Mouse (Mus musculus) myocyte (in vitro differentiated cells): Measurements from ENCODE around the gene 4933434E20Rik. TPM values are rescaled to one million over a fixed set of nuclear protein-coding genes. Genes with fewer than 3 reads are reported as not detected.
A peak's percentile ranks its signal among the peaks of the same experiment; 100 is the strongest.

Source experiments
- H3K27me3 ChIP-seq: one replicate; pipeline ENCODE4 v1.6.1; 2011; ENCODE audit not compliant: control insufficient read depth, insufficient read depth, insufficient read length
- H3K36me3 ChIP-seq: one replicate; pipeline ENCODE4 v1.6.1; 2011; ENCODE audit not compliant: control insufficient read depth, insufficient read depth
- H3K4me2 ChIP-seq: one replicate; pipeline ENCODE4 v1.6.1; 2011; ENCODE audit warnings: low read depth, control low read depth
- H3K4me3 ChIP-seq: one replicate; pipeline ENCODE4 v1.5.1; 2011; ENCODE audit warnings: mild to moderate bottlenecking, control low read depth, moderate library complexity
- H3K79me2 ChIP-seq: one replicate; pipeline ENCODE4 v1.6.1; 2011; ENCODE audit not compliant: control insufficient read depth, insufficient read depth
- H3ac ChIP-seq: one replicate; pipeline ENCODE4 v1.6.1; 2011; ENCODE audit not compliant: control insufficient read depth, insufficient read length
- CEBPB ChIP-seq: IDR thresholded peaks from 2 replicates; pipeline ENCODE4 v1.6.1; 2011; ENCODE audit warnings: mild to moderate bottlenecking, moderate library complexity; ENCODE audit not compliant: poor library complexity, insufficient read depth, severe bottlenecking
- E2F4 ChIP-seq: IDR thresholded peaks from one replicate; pipeline ENCODE4 v1.6.1; 2011; ENCODE audit warnings: mild to moderate bottlenecking, control low read depth, moderate library complexity; ENCODE audit not compliant: insufficient read depth
- MAX ChIP-seq: IDR thresholded peaks from one replicate; pipeline ENCODE4 v1.6.1; 2011; ENCODE audit warnings: low read depth, mild to moderate bottlenecking, control low read depth
- MYOD1 ChIP-seq, 3 experiments: IDR thresholded peaks; one replicate each; pipeline ENCODE4 v1.6.1; 2011; ENCODE audit warnings: control low read depth in 2 of 3, low read depth in 2 of 3, mild to moderate bottlenecking in 2 of 3, moderate library complexity in 1 of 3; ENCODE audit not compliant: insufficient read length in 2 of 3, control insufficient read depth in 1 of 3
- MYOG ChIP-seq, 3 experiments: IDR thresholded peaks; one replicate each; pipeline ENCODE4 v1.6.1; 2011; ENCODE audit warnings: control low read depth in 2 of 3, low read depth in 2 of 3, mild to moderate bottlenecking in 2 of 3; ENCODE audit not compliant: insufficient read length in 2 of 3, control insufficient read depth in 1 of 3, insufficient read depth in 1 of 3
- POLR2A ChIP-seq: IDR thresholded peaks from one replicate; pipeline ENCODE4 v1.6.1; 2011; ENCODE audit warnings: low read depth, mild to moderate bottlenecking, control low read depth, moderate library complexity; ENCODE audit not compliant: insufficient read length
- POLR2AphosphoS2 ChIP-seq: IDR thresholded peaks from one replicate; pipeline ENCODE4 v1.6.1; 2011; ENCODE audit warnings: low read depth, control low read depth; ENCODE audit not compliant: insufficient read length
- REST ChIP-seq: IDR thresholded peaks from one replicate; pipeline ENCODE4 v1.6.1; 2011; ENCODE audit warnings: mild to moderate bottlenecking, control low read depth, moderate library complexity; ENCODE audit not compliant: insufficient read depth, insufficient read length
- SRF ChIP-seq: IDR thresholded peaks from one replicate; pipeline ENCODE4 v1.6.1; 2011; ENCODE audit warnings: low read depth; ENCODE audit not compliant: control insufficient read depth, insufficient read length
- TCF12 ChIP-seq: IDR thresholded peaks from one replicate; pipeline ENCODE4 v1.6.1; 2011; ENCODE audit warnings: mild to moderate bottlenecking, control low read depth; ENCODE audit not compliant: poor library complexity, insufficient read depth, severe bottlenecking
- TCF3 ChIP-seq: IDR thresholded peaks from one replicate; pipeline ENCODE4 v1.6.1; 2011; ENCODE audit warnings: low read depth, control low read depth; ENCODE audit not compliant: insufficient read length
- USF1 ChIP-seq: IDR thresholded peaks from one replicate; pipeline ENCODE4 v1.6.1; 2011; ENCODE audit warnings: low read depth, mild to moderate bottlenecking, control low read depth, moderate library complexity
- polyA plus RNA-seq: library from polyadenylated mRNA; unstranded; fragments of >200 nt; fragmentation: generic; extraction: Trizol; gene quantifications from one replicate; pipeline ENCODE4 v1.2.1, GENCODE M21; 2012; ENCODE audit warnings: missing spikeins

4933434E20Rik gene
- polyA plus RNA-seq, 1 experiment = 83.8 TPM

DNA sequence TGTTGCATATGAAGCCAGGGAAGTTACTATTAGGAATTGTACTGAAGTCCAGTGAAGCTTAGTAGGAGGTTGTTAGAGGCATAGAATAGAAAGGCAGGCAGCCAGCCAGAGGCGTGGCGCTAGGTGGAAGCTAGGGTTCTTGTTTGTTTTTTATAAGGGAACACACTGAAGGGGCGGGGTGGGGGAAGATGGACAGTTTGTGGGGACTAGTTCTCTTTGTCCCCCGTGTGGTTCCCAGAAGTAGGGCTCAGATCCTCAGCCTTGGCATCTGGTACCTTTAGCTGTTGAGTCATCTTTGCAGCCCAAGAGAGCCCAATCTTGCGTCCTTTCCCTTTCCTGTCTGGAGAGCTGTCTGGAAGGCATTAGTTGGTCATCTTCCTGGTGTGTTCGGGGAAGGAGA lies 33.8 kb downstream of the 4933434E20Rik start:
- TF ChIP-seq TCF12 (no peak), SRF (no peak), POLR2A (no peak), REST (no peak), E2F4 (no peak)
- H3K4me3 ChIP-seq = no peak overlapping the region
- no peaks in the 10 kb centered on the region for H3K27me3 ChIP-seq
- H3ac ChIP-seq = no peak overlapping the region
- peaks cover 70% of the 10 kb centered on the region for H3K79me2 ChIP-seq
- H3K4me2 ChIP-seq = peak overlapping the region; percentile 8
- peaks cover 32% of the 10 kb centered on the region for H3K36me3 ChIP-seq

DNA sequence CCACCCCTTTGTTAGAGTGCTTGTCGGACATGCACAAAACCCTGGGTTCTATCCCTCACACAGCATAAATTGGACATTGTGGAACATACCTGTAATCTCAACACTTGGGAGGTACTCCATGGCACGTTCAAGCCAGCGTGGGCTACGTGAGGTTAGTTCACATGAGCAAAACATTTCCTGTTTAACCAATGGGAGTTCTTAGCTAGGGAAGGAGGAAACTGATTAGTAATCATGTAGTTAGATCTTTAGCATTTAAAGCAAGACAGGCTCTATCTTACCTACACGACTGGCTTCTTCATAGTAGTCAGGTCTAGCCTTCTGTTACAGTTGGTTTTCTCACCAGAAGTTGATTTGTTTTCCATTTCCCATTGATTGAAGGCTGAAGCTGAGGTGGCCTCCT lies 34.6 kb downstream of the 4933434E20Rik start:
- H3K4me3 ChIP-seq = no peak overlapping the region
- no peak overlapping the region for H3K4me2 ChIP-seq
- no peaks in the 10 kb centered on the region for H3K27me3 ChIP-seq
- no peak overlapping the region for H3ac ChIP-seq
- TF ChIP-seq REST = no peak
- peaks cover 40% of the 10 kb centered on the region for H3K36me3 ChIP-seq
- peaks cover 62% of the 10 kb centered on the region for H3K79me2 ChIP-seq

DNA sequence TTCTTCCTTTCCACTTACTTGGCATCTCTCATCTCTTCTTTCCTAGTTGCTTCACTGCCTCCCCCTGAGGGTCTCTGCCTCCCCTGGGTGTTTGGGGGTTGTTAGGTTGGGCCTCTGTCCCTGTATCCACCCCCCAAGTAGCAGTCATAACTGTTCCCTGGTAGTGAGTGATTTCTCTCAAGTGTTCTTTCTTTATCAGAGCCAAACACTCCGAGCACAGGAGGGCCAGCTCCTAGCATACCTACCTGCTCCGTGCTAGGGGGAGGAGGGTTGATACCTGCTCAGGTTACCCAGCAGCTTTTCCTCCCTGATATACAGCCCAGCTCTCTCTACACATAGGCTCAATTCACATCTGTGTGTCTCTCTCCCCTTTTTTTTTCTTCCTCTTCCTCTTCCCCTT lies 37.2 kb downstream of the 4933434E20Rik start:
- H3ac ChIP-seq = no peak overlapping the region
- no peak overlapping the region for H3K4me3 ChIP-seq
- H3K4me2 ChIP-seq = no peak overlapping the region
- TF ChIP-seq CEBPB = no peak
- no peak for TF ChIP-seq MAX
- no peak for TF ChIP-seq MYOD1 (IDR thresholded peaks at IDR 0.05; ENCODE audit: control insufficient read depth in 1 of 3, insufficient read length in 2 of 3, low read depth in 2 of 3)
- no peak for TF ChIP-seq USF1
- TF ChIP-seq POLR2A = no peak
- no peak for TF ChIP-seq REST
- no peak for TF ChIP-seq POLR2AphosphoS2
- no peak for TF ChIP-seq TCF12
- TF ChIP-seq MYOG (IDR thresholded peaks at IDR 0.05; ENCODE audit: control insufficient read depth in 1 of 3, insufficient read depth in 1 of 3, insufficient read length in 2 of 3, low read depth in 2 of 3) = no peak
- no peak for TF ChIP-seq SRF
- no peak for TF ChIP-seq TCF3
- TF ChIP-seq E2F4 = no peak
- no peaks in the 10 kb centered on the region for H3K27me3 ChIP-seq
- peaks cover 37% of the 10 kb centered on the region for H3K79me2 ChIP-seq
- H3K36me3 ChIP-seq = peaks cover 64% of the 10 kb centered on the region

DNA sequence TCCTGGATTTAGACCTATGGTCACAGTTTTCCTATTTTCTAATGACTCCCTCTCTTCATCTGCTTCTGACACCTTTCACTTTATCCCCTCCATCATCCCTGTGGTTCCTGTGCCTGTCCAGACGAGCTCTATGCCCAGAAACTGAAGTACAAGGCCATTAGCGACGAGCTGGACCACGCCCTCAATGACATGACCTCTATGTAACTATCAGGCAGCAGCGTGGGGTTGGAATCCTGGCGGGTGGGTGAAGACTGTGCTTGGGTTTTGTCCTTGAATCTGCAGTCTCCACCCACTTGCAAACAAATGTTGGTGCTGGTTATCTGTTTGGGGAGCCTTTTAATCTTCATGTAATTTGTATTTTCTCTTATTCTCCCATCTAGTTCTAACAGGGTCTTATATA lies 39.5 kb downstream of the 4933434E20Rik start:
- Histone ChIP-seq H3K4me2 (no peak overlapping the region), H3K4me3 (no peak overlapping the region)
- no peak for TF ChIP-seq USF1
- no peak for TF ChIP-seq SRF
- no peak for TF ChIP-seq TCF3
- no peak for TF ChIP-seq REST
- TF ChIP-seq TCF12 = no peak
- no peak for TF ChIP-seq MYOG (IDR thresholded peaks at IDR 0.05; ENCODE audit: control insufficient read depth in 1 of 3, insufficient read depth in 1 of 3, insufficient read length in 2 of 3, low read depth in 2 of 3)
- no peak for TF ChIP-seq CEBPB
- no peak for TF ChIP-seq E2F4
- TF ChIP-seq POLR2AphosphoS2 = no peak
- TF ChIP-seq MYOD1 (IDR thresholded peaks at IDR 0.05; ENCODE audit: control insufficient read depth in 1 of 3, insufficient read length in 2 of 3, low read depth in 2 of 3) = no peak
- TF ChIP-seq POLR2A = no peak
- TF ChIP-seq MAX = no peak

DNA sequence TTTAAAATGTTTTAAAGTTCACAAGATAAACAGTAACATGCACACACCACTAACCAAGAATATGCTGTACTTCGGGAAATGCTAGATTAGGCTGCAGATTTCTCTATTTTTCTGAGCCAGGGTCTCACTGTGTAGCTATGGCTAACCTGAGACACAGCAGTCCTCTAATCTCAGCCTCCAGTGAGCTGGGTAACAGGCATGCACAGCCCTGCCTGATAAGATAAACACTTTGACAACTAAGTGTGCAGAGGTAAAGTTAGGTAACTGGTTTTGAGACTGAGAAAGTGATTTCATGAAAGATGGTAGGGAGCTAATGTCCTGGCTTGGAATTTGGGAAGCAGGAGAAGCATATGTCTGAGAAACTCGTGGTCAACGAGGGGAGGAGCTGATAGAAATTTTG lies 43.0 kb downstream of the 4933434E20Rik start:
- no peak overlapping the region for H3K4me3 ChIP-seq
- H3K79me2 ChIP-seq = no peaks in the 10 kb centered on the region
- H3K36me3 ChIP-seq = peaks cover 54% of the 10 kb centered on the region
- TF ChIP-seq MYOG (IDR thresholded peaks at IDR 0.05; ENCODE audit: control insufficient read depth in 1 of 3, insufficient read depth in 1 of 3, insufficient read length in 2 of 3, low read depth in 2 of 3) = no peak
- no peak overlapping the region for H3ac ChIP-seq
- no peak overlapping the region for H3K4me2 ChIP-seq
- no peaks in the 10 kb centered on the region for H3K27me3 ChIP-seq

More for the DNA sequence above, 39.5 kb downstream of the 4933434E20Rik start:
- peaks cover 74% of the 10 kb centered on the region for H3K36me3 ChIP-seq
- H3ac ChIP-seq = no peak overlapping the region
- H3K27me3 ChIP-seq = no peaks in the 10 kb centered on the region
- peaks cover 14% of the 10 kb centered on the region for H3K79me2 ChIP-seq
